Mouse (Mus musculus): ENCODE measurements around the gene C1qtnf3.
"Not testable (repeated sequence)": the region's sequence is repeated elsewhere in the genome, so short reads cannot be mapped to it uniquely, and the experiment has no call there.

Gene C1qtnf3

GRCm38 (mm10) chr15:10956706-10957105 lies 4.6 kb downstream of the C1qtnf3 start:
- DNase-seq (ENCODE audit: low read depth, low spot score), result no peak

GRCm38 (mm10) chr15:10959277-10960026 lies 7.3 kb downstream of the C1qtnf3 start:
- DNase-seq (ENCODE audit: low read depth, low spot score), result no peak

DNA sequence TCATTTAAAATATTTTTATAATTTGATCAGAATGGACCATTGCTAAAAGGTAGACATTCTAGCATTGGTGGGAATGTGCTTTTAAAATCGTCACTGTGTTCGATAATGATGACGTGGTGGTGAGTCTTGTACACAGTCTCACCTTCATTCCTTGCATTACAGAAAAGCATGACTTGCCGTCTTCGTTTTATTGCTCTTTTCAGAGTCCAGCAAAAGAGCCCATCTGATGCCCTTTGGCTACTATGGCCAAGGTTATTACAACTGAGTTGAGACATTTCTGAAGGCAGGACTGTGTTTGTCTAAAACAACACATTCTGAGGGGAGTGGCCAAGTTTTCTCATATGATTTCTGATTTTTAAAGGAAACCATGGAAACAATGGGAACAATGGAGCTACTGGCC lies 8.1 kb downstream of the C1qtnf3 start:
- no peak for DNase-seq (ENCODE audit: low read depth, low spot score)

DNA sequence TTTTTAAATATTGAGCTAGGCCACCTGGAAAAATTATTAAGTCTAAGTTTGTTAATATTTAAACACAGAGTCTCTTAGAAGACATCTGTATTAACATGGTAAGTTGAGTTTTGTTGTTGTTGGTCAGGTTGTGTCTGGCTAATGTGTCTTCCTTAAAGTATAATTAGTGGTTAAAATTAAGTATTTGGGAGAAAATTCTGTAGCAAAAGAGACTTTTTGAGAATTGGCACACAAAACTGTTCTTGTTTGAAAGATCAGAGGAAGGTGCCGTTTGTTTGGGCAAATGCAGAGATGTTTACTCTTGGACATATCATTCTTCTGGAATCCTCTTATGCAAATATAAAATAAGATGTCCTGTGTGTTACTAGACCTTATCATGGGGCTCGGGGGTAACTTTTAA lies 10.5 kb downstream of the C1qtnf3 start:
- DNase-seq (ENCODE audit: low read depth, low spot score), result no peak

- no peak for DNase-seq (ENCODE audit: low read depth, low spot score)
These were observed 17.3 kb downstream of the C1qtnf3 start for GRCm38 (mm10) chr15:10969439-10969838.

- no peak for DNase-seq (ENCODE audit: low read depth, low spot score)
These were observed 18.6 kb downstream of the C1qtnf3 start for GRCm38 (mm10) chr15:10970777-10971176.

DNA sequence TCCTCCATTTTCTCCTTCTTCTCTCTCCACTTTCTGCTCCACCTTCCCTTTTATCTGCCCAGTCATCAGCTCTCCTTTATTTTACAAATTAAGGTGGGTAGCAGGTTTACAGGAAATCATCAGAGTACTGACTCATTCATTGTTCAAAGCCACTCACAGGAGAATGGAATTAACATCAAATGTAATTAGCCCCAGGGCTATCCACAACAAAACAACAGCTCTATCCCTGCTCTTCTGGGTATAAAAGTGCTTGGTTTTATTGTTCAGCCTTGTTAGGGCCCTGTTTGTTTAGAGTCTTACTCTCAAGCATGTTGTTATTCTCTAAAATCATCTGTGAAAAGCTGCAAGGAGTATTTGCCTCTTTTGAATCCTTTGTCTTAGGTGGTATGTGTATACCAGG lies 25.0 kb downstream of the C1qtnf3 start:
- DNase-seq (ENCODE audit: low read depth, low spot score), result no peak

DNA sequence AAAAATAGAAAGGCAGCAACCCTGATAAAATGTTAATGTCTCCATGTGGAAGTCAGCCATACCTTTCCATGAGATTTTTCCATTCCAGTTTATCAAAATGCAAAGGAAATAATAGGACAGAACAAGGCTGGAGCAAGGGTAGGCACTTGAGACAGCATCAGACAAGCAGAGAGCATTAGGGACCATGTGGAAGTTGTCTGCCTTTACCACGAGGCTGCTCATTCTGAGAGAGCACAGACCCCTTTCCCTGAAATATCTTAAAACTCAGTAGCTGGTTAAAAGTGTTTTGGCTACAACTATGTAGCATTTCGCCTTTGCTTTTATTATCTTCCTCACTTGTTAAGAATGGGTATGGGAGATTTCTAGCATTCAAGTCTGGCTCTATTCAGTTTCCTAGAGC lies 28.6 kb downstream of the C1qtnf3 start:
- no peak for DNase-seq (ENCODE audit: low read depth, low spot score)

DNA sequence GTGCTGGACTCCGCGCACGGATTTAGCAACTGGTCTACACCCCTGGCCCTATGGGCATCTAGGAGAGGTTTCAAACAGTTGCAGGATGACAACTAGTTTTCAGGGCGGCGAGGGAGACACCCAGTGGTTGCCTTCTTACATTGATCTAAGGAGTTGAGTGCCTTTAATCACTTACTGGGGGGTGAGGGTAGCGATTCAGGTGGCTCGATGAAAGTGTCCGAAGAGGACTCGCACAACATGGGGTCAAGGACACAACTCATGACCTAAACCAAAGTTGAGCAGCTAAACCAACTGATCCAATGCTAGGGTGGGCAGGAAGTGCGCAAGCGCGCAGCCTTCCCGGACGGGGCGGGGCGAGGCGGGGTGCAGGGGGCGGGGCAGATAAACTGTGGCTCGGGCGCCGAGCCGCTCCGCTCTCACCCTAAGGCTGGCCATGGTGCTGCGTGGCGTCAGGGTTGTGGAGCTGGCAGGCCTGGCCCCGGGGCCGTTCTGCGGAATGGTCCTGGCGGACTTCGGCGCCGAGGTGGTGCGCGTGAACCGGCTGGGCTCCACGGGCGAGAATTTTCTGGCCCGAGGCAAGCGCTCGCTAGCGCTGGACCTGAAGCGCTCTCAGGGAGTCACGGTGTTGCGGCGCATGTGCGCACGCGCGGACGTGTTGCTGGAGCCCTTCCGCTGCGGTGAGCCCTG lies 29.4 kb downstream of the C1qtnf3 start, which contains the start of gene Amacr:
TSS of gene Amacr (plus strand) at position 380 of the 687 bp plus-strand sequence.
- DNase-seq (ENCODE audit: low read depth, low spot score), result peak; percentile 91

GRCm38 (mm10) chr15:10982064-10982435 lies 29.9 kb downstream of the C1qtnf3 start:
- peak; percentile 4 for DNase-seq (ENCODE audit: low read depth, low spot score)

GRCm38 (mm10) chr15:10985756-10986155 lies 33.6 kb downstream of the C1qtnf3 start:
- DNase-seq (ENCODE audit: low read depth, low spot score), result no peak

DNA sequence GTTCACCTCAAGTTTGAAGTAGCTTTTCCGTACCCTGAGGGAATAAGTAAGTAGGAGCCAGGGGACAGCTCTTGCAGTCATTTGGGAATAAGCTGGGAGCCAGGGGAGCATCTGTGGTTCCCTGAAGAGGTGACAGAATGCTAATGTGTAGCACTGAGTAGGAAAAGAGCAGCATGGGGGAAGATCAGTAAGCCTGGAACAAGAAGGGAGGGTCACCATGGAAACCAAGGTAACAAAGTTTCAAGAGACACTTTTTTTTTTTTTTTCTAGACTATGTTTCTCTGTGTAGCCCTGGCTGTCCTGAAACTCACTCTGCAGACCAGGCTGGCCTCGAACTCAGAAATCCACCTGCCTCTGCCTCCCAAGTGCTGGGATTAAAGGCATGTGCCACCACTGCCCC lies 34.3 kb downstream of the C1qtnf3 start:
- DNase-seq (ENCODE audit: low read depth, low spot score), result not testable (repeated sequence)

- DNase-seq (ENCODE audit: low read depth, low spot score), result no peak
These were observed 38.3 kb downstream of the C1qtnf3 start for GRCm38 (mm10) chr15:10990411-10990810.

DNA sequence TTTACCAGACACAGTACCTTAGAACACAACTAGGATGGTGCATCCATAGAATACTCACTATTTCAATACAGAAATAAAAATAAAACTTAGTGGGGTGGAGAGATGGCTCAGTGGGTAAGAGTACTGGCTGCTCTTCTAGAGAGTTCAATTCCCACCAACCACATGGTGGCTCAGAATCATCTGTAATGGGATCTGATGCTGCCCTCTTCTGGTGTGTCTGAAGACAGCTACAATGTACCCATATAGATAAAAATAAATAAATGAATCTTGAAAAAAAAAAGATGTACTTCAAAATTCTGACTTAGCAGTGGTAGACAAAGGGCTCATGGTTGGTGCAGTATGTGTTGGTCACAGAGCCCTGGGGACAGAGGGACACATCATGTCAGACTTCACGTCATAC lies 39.4 kb downstream of the C1qtnf3 start:
- no peak for DNase-seq (ENCODE audit: low read depth, low spot score)

DNA sequence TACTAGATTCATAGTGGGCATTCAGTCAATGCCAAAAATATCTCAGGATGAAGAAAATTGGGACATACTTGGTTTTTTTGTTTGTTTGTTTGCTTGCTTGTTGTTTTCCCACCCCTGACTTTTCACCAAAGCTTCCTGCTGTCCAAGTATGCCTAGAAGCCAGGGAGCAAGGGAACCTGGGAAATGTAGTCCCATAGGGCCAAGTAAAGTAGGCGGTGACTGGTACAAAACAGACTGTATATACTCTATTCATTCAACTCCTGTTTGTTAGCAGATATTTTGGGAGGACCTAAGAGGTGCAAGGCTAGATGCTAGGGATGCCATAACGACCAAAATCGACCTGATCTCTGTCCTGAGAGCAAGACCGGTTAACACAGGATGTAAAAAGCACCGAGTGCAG lies 47.7 kb downstream of the C1qtnf3 start:
- peak; percentile 5 for DNase-seq (ENCODE audit: low read depth, low spot score)

GRCm38 (mm10) chr15:11000421-11000820 lies 48.3 kb downstream of the C1qtnf3 start, which contains the start of gene Slc45a2:
Gene Slc45a2, plus strand, starts transcription at chr15:11000721.
- DNase-seq (ENCODE audit: low read depth, low spot score), result no peak

- DNase-seq (ENCODE audit: low read depth, low spot score), result no peak
These were observed 51.7 kb downstream of the C1qtnf3 start for GRCm38 (mm10) chr15:11003791-11004190.

- no peak for DNase-seq (ENCODE audit: low read depth, low spot score)
These were observed 52.5 kb downstream of the C1qtnf3 start for GRCm38 (mm10) chr15:11004646-11005045.

DNA sequence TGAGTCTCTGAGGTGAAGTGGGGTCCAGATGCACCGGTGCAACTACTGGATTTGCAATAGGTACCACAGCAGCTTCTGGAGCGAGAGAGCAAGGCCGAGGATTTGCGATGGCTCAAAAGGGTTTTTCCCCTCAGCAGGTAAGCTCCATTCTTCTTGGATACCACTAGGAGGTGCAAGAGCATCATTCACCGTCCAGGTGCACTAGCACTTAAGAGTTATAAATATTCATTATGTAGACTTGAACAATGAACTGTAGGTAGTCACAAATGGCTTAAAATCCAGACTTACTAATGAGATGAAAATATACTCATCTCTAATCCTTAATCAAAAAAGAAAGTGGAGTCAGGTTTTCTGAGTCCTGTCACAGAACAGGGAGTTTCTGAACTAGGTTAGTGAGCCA lies 56.6 kb downstream of the C1qtnf3 start:
- DNase-seq (ENCODE audit: low read depth, low spot score), result peak; percentile 35

- DNase-seq (ENCODE audit: low read depth, low spot score), result no peak
These were observed 58.9 kb downstream of the C1qtnf3 start for GRCm38 (mm10) chr15:11010976-11011548.

DNA sequence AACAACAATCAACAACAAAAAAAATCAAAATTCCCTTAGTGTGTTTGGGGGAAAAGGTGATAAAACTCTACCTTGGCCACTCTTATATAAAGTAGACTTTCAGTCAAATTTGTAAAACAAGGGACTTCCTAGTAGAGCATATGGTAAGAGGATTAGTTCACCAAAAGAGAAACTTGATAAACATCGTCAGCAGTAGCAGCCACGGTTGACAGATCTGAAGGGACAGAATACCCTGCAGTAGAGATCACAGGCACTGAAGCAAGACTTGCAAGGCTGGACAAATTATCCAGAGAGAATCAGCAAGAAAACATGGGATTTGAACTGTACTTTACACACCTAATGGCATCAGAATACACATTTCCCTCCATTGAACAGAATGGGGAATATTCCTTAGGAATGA lies 62.8 kb downstream of the C1qtnf3 start:
- DNase-seq (ENCODE audit: low read depth, low spot score), result no peak

- no peak for DNase-seq (ENCODE audit: low read depth, low spot score)
These were observed 74.8 kb downstream of the C1qtnf3 start for GRCm38 (mm10) chr15:11026801-11027561.
